Mouse (Mus musculus) kidney, embryonic 16.5 days (tissue): ENCODE data around the gene Rasa3. TPM values are rescaled to one million over a fixed set of nuclear protein-coding genes. Genes with fewer than 3 reads are reported as not detected.

Experiments used
- ATAC-seq: fragments of 200-750 bp; cut with Nextera tagmentation; 2 replicates; pipeline ENCODE4 v1.8.0; 2017; ENCODE audit warnings: moderate TSS enrichment; ENCODE audit not compliant: low FRiP score, low TSS enrichment
- H3K27ac ChIP-seq: fragments of 300-500 bp; sonication (generic); 2 replicates; pipeline ENCODE4 v1.5.1; 2014; ENCODE audit warnings: low read length
- H3K27me3 ChIP-seq: fragments of 300-500 bp; sonication (generic); 2 replicates; pipeline ENCODE4 v1.6.1; 2014; ENCODE audit warnings: low read length, control low read depth, mixed read lengths; ENCODE audit not compliant: insufficient read depth
- H3K36me3 ChIP-seq: fragments of 300-500 bp; sonication (generic); 2 replicates; pipeline ENCODE4 v1.6.1; 2014; ENCODE audit warnings: low read length, control low read depth, mixed read lengths; ENCODE audit not compliant: insufficient read depth
- H3K4me1 ChIP-seq: fragments of 300-500 bp; sonication (generic); 2 replicates; pipeline ENCODE4 v1.6.1; 2014; ENCODE audit warnings: low read length, control low read depth, mixed read lengths; ENCODE audit not compliant: insufficient read depth
- H3K4me2 ChIP-seq: fragments of 300-500 bp; sonication (generic); replicated peaks from 2 replicates; pipeline ENCODE4 v1.6.1; 2014; ENCODE audit warnings: low read depth, low read length
- H3K4me3 ChIP-seq: fragments of 300-500 bp; sonication (generic); 2 replicates; pipeline ENCODE4 v1.5.1; 2014; ENCODE audit warnings: mild to moderate bottlenecking, low read length
- H3K9ac ChIP-seq: fragments of 300-500 bp; sonication (generic); replicated peaks from 2 replicates; pipeline ENCODE4 v1.6.1; 2014; ENCODE audit warnings: low read length
- H3K9me3 ChIP-seq: fragments of 300-500 bp; sonication (generic); 2 replicates; pipeline ENCODE4 v1.6.1; 2016; ENCODE audit warnings: low read length, control low read depth
- WGBS: fragments of 180-500 bp; shearing (Covaris S2); extraction: QIAGEN DNeasy Blood & Tissue Kit; methylation state at CpG from one replicate; pipeline ENCODE4 v1.1.7; 2014; 5-methylcytosine and 5-hydroxymethylcytosine counted together
- polyA plus RNA-seq: library from polyadenylated mRNA; unstranded; fragments of >200 nt; fragmentation: Nextera tagmentation; extraction: Ambion mirVana; gene quantifications from 2 replicates; pipeline ENCODE4 v1.2.1, GENCODE M21; 2015

The Rasa3 gene
- polyA plus RNA-seq, 1 experiment from 2014 or later, result 28.2 TPM

- WGBS, result 79% methylated on average over 3 of the region's 3 CpGs
- Histone ChIP-seq H3K9me3 (no peaks in the 10 kb centered on the region), H3K36me3 (no peaks in the 10 kb centered on the region), H3K4me1 (peaks cover 4% of the 10 kb centered on the region; the same call in 1 of the 2 replicates), H3K27ac (no peak overlapping the region), H3K4me3 (no peak overlapping the region), H3K4me2 (no peak overlapping the region), H3K27me3 (no peaks in the 10 kb centered on the region), H3K9ac (no peak overlapping the region)
- no peak for ATAC-seq
Measured at GRCm38 (mm10) chr8:13698281-13698680, 20.9 kb upstream of the Rasa3 start.

GRCm38 (mm10) chr8:13697681-13698080, 20.3 kb upstream of the Rasa3 start:
- H3K4me3 ChIP-seq, result no peak overlapping the region
- peaks cover 4% of the 10 kb centered on the region; the same call in 1 of the 2 replicates for H3K4me1 ChIP-seq
- H3K36me3 ChIP-seq, result no peaks in the 10 kb centered on the region
- H3K9ac ChIP-seq, result no peak overlapping the region
- no peak overlapping the region for H3K4me2 ChIP-seq
- H3K9me3 ChIP-seq, result no peaks in the 10 kb centered on the region
- 77% methylated on average over 8 of the region's 8 CpGs for WGBS
- no peaks in the 10 kb centered on the region for H3K27me3 ChIP-seq
- ATAC-seq, result no peak
- no peak overlapping the region for H3K27ac ChIP-seq

GRCm38 (mm10) chr8:13697196-13697595, 19.8 kb upstream of the Rasa3 start:
- H3K4me3 ChIP-seq, result no peak overlapping the region
- H3K9ac ChIP-seq, result no peak overlapping the region
- peaks cover 4% of the 10 kb centered on the region; the same call in 1 of the 2 replicates for H3K4me1 ChIP-seq
- no peaks in the 10 kb centered on the region for H3K9me3 ChIP-seq
- no peak overlapping the region for H3K4me2 ChIP-seq
- 69% methylated on average over 8 of the region's 8 CpGs for WGBS
- H3K27ac ChIP-seq, result no peak overlapping the region
- H3K27me3 ChIP-seq, result no peaks in the 10 kb centered on the region
- no peaks in the 10 kb centered on the region for H3K36me3 ChIP-seq
- ATAC-seq, result no peak

DNA sequence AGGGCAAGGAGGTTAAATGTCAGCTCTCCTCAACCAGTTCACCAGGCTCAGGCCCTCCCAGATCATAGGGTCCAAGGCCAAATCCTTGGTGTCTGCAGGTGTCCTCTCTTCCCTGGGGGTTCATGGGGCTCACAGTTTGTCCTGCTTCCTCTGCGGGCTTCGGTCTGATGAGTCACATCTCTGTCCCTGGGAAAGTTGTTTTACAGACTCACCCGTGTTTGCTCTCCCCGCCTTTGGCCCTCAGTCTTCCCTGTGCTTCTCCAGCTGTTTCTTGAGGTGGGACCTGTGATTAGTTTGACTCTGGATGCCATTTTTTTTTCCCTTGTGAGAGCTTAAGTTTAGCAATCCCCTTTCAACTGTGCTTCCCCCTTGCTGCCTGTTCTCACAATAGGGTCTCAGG, 18.8 kb upstream of the Rasa3 start:
- Histone ChIP-seq H3K27ac (no peak overlapping the region), H3K9ac (no peak overlapping the region)
- WGBS, result 62% methylated on average over 4 of the region's 4 CpGs

DNA sequence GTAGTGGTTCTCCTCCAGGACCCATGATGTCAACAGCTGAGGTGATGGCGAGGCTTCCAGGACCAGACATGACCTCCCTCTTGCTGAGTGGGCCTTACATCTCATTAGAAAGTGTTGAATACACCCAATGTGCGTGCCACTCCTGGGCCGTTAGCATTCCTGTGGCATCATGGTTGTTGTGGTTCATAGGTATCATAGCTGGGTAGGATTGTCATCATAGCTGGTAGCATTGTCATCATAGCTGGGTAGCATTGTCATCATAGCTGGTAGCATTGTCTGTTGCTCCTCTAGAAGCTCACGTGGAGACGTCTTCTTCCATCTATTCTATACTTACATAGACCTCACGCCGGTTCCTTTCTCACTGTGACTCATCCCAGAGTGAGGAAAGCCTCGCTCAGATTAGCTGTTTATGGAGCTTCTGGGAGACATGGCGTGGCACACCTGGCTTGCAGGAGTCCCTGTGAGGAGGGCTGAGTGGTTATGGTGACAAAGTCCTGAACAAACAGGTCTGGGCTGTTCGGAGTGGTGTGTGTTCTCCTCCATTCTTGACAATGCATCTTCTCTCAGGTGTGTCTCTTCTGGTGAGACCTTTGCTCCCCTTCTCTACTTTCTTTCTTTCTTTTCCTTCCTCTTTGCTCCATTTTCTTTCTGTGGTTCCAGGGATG, 17.9 kb upstream of the Rasa3 start:
- no peak for ATAC-seq
- 90% methylated on average over 10 of the region's 10 CpGs for WGBS

More for the DNA sequence above, 18.8 kb upstream of the Rasa3 start:
- H3K36me3 ChIP-seq, result no peaks in the 10 kb centered on the region
- no peak for ATAC-seq
- H3K4me1 ChIP-seq, result peaks cover 4% of the 10 kb centered on the region; the same call in 1 of the 2 replicates
- no peaks in the 10 kb centered on the region for H3K9me3 ChIP-seq
- H3K27me3 ChIP-seq, result no peaks in the 10 kb centered on the region
- H3K4me3 ChIP-seq, result no peak overlapping the region
- H3K4me2 ChIP-seq, result no peak overlapping the region

GRCm38 (mm10) chr8:13694735-13695134, 17.3 kb upstream of the Rasa3 start:
- H3K4me1 ChIP-seq, result peaks cover 4% of the 10 kb centered on the region; the same call in 1 of the 2 replicates
- peak; percentile 21; the same call in 1 of the 2 replicates for ATAC-seq
- no peaks in the 10 kb centered on the region for H3K36me3 ChIP-seq
- H3K4me2 ChIP-seq, result no peak overlapping the region
- no peak overlapping the region for H3K4me3 ChIP-seq
- no peaks in the 10 kb centered on the region for H3K9me3 ChIP-seq
- H3K27me3 ChIP-seq, result no peaks in the 10 kb centered on the region
- 35% methylated on average over 12 of the region's 12 CpGs for WGBS
- no peak overlapping the region for H3K9ac ChIP-seq
- no peak overlapping the region for H3K27ac ChIP-seq

More for the DNA sequence above, 17.9 kb upstream of the Rasa3 start:
- H3K27me3 ChIP-seq, result no peaks in the 10 kb centered on the region
- no peak overlapping the region for H3K9ac ChIP-seq
- no peaks in the 10 kb centered on the region for H3K36me3 ChIP-seq
- no peak overlapping the region for H3K4me3 ChIP-seq
- H3K4me2 ChIP-seq, result no peak overlapping the region
- H3K4me1 ChIP-seq, result peaks cover 4% of the 10 kb centered on the region; the same call in 1 of the 2 replicates
- H3K27ac ChIP-seq, result no peak overlapping the region
- no peaks in the 10 kb centered on the region for H3K9me3 ChIP-seq

DNA sequence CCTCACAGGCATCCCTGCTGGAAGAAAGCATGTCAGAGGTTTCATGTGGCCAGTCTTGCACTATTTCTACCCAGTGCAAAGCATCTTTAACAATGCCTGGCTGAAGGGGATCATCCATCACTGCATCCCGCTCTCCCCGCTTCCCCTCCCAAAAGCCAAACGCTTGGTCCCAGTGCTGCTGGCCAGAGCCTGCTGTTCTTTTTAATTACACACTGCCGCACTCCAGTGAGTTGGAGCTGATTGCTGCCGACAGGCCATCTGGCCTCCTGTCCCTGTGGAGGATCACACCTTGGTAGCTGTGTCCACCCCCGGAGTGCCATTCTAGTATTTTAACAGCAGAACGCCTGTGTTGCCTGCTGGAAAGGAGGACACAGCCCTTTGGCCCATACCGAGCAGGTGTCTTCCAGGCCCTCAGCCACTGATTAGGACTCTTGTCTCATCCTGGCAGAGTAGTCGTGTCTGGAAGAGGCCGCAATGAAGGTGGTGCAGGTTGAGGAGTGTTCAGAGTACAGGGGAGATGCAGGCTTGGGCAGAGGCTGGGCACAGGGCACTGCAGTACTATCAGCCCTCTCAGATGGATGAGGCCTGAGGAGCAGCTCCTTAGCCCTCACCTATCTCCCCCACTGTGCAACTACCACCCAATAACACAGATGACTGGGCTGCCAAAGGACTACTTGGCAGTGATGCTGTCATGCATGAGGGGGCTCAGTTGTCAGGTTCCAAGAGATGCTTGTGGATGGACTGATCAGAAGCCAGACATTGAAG, 15.1 kb upstream of the Rasa3 start:
- Histone ChIP-seq H3K9ac (no peak overlapping the region), H3K9me3 (no peaks in the 10 kb centered on the region), H3K4me1 (peaks cover 10% of the 10 kb centered on the region), H3K4me3 (no peak overlapping the region), H3K36me3 (no peaks in the 10 kb centered on the region), H3K27ac (no peak overlapping the region), H3K4me2 (no peak overlapping the region), H3K27me3 (no peaks in the 10 kb centered on the region)
- WGBS, result 24% methylated on average over 10 of the region's 10 CpGs
- ATAC-seq, result no peak

DNA sequence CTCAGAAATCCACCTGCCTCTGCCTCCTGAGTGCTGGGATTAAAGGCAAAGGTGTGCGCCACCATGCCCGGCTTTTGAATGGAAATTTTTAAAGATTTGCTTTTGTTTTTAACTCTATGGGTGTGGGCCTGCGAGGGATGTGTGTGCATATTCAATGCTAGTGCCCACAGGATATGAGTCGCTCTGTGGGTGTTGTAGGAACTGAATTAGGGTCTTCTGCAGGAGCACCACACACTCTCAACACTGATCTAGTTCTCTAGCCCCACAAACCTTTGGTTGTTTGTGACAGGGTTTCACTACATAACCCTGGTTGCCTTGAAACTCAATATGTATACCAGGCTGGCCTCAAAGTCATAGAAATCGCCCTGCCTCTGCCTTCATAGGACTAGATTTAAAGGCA, 11.9 kb upstream of the Rasa3 start:
- Histone ChIP-seq H3K4me1 (peaks cover 10% of the 10 kb centered on the region), H3K36me3 (no peaks in the 10 kb centered on the region), H3K27ac (no peak overlapping the region), H3K4me2 (no peak overlapping the region), H3K9me3 (no peaks in the 10 kb centered on the region), H3K27me3 (no peaks in the 10 kb centered on the region), H3K4me3 (no peak overlapping the region), H3K9ac (no peak overlapping the region)
- 85% methylated on average over 5 of the region's 5 CpGs for whole genome bisulfite sequencing
- no peak for ATAC-seq

DNA sequence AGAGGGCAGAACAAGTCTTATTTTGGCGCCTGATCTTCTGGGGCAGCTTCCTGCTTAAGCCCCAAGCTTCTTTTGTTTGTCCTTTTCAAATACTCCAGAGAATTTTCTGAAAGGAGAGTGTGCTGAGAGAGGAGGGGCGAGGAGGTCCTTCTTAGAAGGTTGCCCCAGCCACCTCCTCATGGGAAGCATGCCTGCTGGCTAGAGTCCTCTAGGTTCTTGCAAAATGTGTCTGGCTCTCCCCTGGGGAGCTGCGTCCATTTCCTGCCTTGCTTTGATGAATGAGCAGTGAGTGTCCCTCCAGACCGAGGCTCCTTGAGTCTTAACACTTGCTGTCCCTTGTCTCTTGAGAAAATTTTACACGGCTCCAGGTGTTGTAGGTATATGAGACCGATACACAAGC, 11.1 kb upstream of the Rasa3 start:
- H3K4me1 ChIP-seq, result peaks cover 14% of the 10 kb centered on the region
- no peaks in the 10 kb centered on the region for H3K36me3 ChIP-seq
- no peak overlapping the region for H3K4me3 ChIP-seq
- no peaks in the 10 kb centered on the region for H3K27me3 ChIP-seq
- ATAC-seq, result no peak
- no peaks in the 10 kb centered on the region for H3K9me3 ChIP-seq
- no peak overlapping the region for H3K4me2 ChIP-seq
- WGBS, result 45% methylated on average over 6 of the region's 6 CpGs
- no peak overlapping the region for H3K27ac ChIP-seq
- H3K9ac ChIP-seq, result no peak overlapping the region

DNA sequence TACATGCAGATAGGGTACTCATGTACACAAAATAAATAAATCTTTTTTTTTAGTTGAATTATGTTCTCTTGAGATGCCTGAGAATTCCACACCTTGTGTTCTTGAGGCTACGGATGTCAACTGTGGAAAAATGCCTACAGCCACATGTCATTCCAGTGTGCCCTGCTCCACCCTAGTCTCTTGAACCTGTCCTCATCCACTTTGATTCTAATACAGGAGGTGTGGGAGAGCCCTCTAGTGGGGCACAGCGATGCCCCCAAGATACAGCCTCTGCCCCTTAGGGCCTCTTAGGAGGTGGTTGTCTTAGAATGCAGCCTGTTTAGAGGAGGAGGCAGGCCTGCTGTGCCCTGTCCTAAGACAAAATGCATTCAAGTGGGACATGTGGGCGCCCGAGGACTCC, 10.5 kb upstream of the Rasa3 start:
- Histone ChIP-seq H3K9me3 (no peaks in the 10 kb centered on the region), H3K4me3 (no peak overlapping the region), H3K27me3 (no peaks in the 10 kb centered on the region), H3K9ac (no peak overlapping the region), H3K4me2 (no peak overlapping the region), H3K4me1 (peaks cover 14% of the 10 kb centered on the region), H3K27ac (no peak overlapping the region), H3K36me3 (no peaks in the 10 kb centered on the region)
- 87% methylated on average over 4 of the region's 4 CpGs for WGBS
- ATAC-seq, result no peak
